Mouse (Mus musculus): Measurements from ENCODE around the gene E130114P18Rik. TPM values are rescaled to one million over a fixed set of nuclear protein-coding genes. Genes with fewer than 3 reads are reported as not detected.

The E130114P18Rik gene
- polyA plus RNA-seq, 1 experiment from 2014 or later = 11.6 TPM

GRCm38 (mm10) chr4:97597443-97597842, 180.4 kb downstream of the E130114P18Rik start:
- no peak for ATAC-seq
- H3K9ac ChIP-seq (ENCODE audit: low read depth, low read length) = no peak overlapping the region
- H3K27me3 ChIP-seq (ENCODE audit: control insufficient read depth, insufficient read depth, low read depth, low read length) = no peaks in the 10 kb centered on the region
- H3K27ac ChIP-seq (ENCODE audit: low read length) = no peak overlapping the region
- H3K36me3 ChIP-seq (ENCODE audit: control insufficient read depth, insufficient read depth, low read length) = no peaks in the 10 kb centered on the region
- H3K4me1 ChIP-seq (ENCODE audit: control insufficient read depth, insufficient read depth, low read length) = peaks cover 5% of the 10 kb centered on the region; the same call in 1 of the 2 replicates
- no peak overlapping the region for H3K4me3 ChIP-seq (ENCODE audit: low read depth, low read length)
- no peak overlapping the region for H3K4me2 ChIP-seq (ENCODE audit: low read length)
- whole genome bisulfite sequencing = 98% methylated on average over 1 of the region's 1 CpGs
- no peaks in the 10 kb centered on the region for H3K9me3 ChIP-seq (replicated peaks; ENCODE audit: control insufficient read depth, low read length, poor library complexity, severe bottlenecking)

- H3K27me3 ChIP-seq (ENCODE audit: control insufficient read depth, insufficient read depth, low read depth, low read length) = no peaks in the 10 kb centered on the region
- H3K27ac ChIP-seq (ENCODE audit: low read length) = no peak overlapping the region
- H3K4me3 ChIP-seq (ENCODE audit: low read depth, low read length) = no peak overlapping the region
- no peaks in the 10 kb centered on the region for H3K36me3 ChIP-seq (ENCODE audit: control insufficient read depth, insufficient read depth, low read length)
- H3K9me3 ChIP-seq (replicated peaks; ENCODE audit: control insufficient read depth, low read length, poor library complexity, severe bottlenecking) = no peaks in the 10 kb centered on the region
- WGBS = 92% methylated on average over 9 of the region's 9 CpGs
- peaks cover under 1% of the 10 kb centered on the region; the same call in 1 of the 2 replicates for H3K4me1 ChIP-seq (ENCODE audit: control insufficient read depth, insufficient read depth, low read length)
- H3K9ac ChIP-seq (ENCODE audit: low read depth, low read length) = no peak overlapping the region
- ATAC-seq = no peak
- H3K4me2 ChIP-seq (ENCODE audit: low read length) = no peak overlapping the region
Observed at GRCm38 (mm10) chr4:97596348-97596747, 181.5 kb downstream of the E130114P18Rik start.

GRCm38 (mm10) chr4:97593869-97594268, 184.0 kb downstream of the E130114P18Rik start:
- H3K36me3 ChIP-seq (ENCODE audit: control insufficient read depth, insufficient read depth, low read length) = no peaks in the 10 kb centered on the region
- H3K4me3 ChIP-seq (ENCODE audit: low read depth, low read length) = no peak overlapping the region
- H3K9me3 ChIP-seq (replicated peaks; ENCODE audit: control insufficient read depth, low read length, poor library complexity, severe bottlenecking) = no peaks in the 10 kb centered on the region
- H3K27ac ChIP-seq (ENCODE audit: low read length) = no peak overlapping the region
- no peaks in the 10 kb centered on the region for H3K27me3 ChIP-seq (ENCODE audit: control insufficient read depth, insufficient read depth, low read depth, low read length)
- no peak overlapping the region for H3K9ac ChIP-seq (ENCODE audit: low read depth, low read length)
- H3K4me1 ChIP-seq (ENCODE audit: control insufficient read depth, insufficient read depth, low read length) = no peaks in the 10 kb centered on the region
- no peak overlapping the region for H3K4me2 ChIP-seq (ENCODE audit: low read length)
- 84% methylated on average over 5 of the region's 5 CpGs for WGBS
- ATAC-seq = no peak

GRCm38 (mm10) chr4:97589790-97590189, 188.1 kb downstream of the E130114P18Rik start:
- Histone ChIP-seq H3K27ac (ENCODE audit: low read length) (no peak overlapping the region), H3K27me3 (ENCODE audit: control insufficient read depth, insufficient read depth, low read depth, low read length) (no peaks in the 10 kb centered on the region), H3K9ac (ENCODE audit: low read depth, low read length) (no peak overlapping the region), H3K36me3 (ENCODE audit: control insufficient read depth, insufficient read depth, low read length) (no peaks in the 10 kb centered on the region), H3K9me3 (replicated peaks; ENCODE audit: control insufficient read depth, low read length, poor library complexity, severe bottlenecking) (no peaks in the 10 kb centered on the region), H3K4me1 (ENCODE audit: control insufficient read depth, insufficient read depth, low read length) (no peaks in the 10 kb centered on the region), H3K4me2 (ENCODE audit: low read length) (no peak overlapping the region), H3K4me3 (ENCODE audit: low read depth, low read length) (no peak overlapping the region)
- 77% methylated on average over 1 of the region's 1 CpGs for WGBS
- no peak for ATAC-seq

GRCm38 (mm10) chr4:97587412-97588010, 190.4 kb downstream of the E130114P18Rik start:
- ATAC-seq = no peak
- 69% methylated on average over 9 of the region's 9 CpGs for WGBS
- H3K27me3 ChIP-seq (ENCODE audit: control insufficient read depth, insufficient read depth, low read depth, low read length) = no peaks in the 10 kb centered on the region

GRCm38 (mm10) chr4:97585170-97585569, 192.7 kb downstream of the E130114P18Rik start:
- ATAC-seq = no peak
- peaks cover 2% of the 10 kb centered on the region; the same call in 1 of the 2 replicates for H3K4me1 ChIP-seq (ENCODE audit: control insufficient read depth, insufficient read depth, low read length)
- H3K36me3 ChIP-seq (ENCODE audit: control insufficient read depth, insufficient read depth, low read length) = no peaks in the 10 kb centered on the region
- H3K9me3 ChIP-seq (replicated peaks; ENCODE audit: control insufficient read depth, low read length, poor library complexity, severe bottlenecking) = no peaks in the 10 kb centered on the region
- no peak overlapping the region for H3K4me3 ChIP-seq (ENCODE audit: low read depth, low read length)
- no peak overlapping the region; the same call in 1 of the 2 replicates for H3K4me2 ChIP-seq (ENCODE audit: low read length)
- 71% methylated on average over 7 of the region's 7 CpGs for WGBS
- no peaks in the 10 kb centered on the region for H3K27me3 ChIP-seq (ENCODE audit: control insufficient read depth, insufficient read depth, low read depth, low read length)
- no peak overlapping the region for H3K27ac ChIP-seq (ENCODE audit: low read length)
- no peak overlapping the region for H3K9ac ChIP-seq (ENCODE audit: low read depth, low read length)

More at GRCm38 (mm10) chr4:97587412-97588010, 190.4 kb downstream of the E130114P18Rik start:
- no peak overlapping the region for H3K27ac ChIP-seq (ENCODE audit: low read length)
- H3K4me2 ChIP-seq (ENCODE audit: low read length) = no peak overlapping the region
- H3K36me3 ChIP-seq (ENCODE audit: control insufficient read depth, insufficient read depth, low read length) = no peaks in the 10 kb centered on the region
- no peak overlapping the region for H3K4me3 ChIP-seq (ENCODE audit: low read depth, low read length)
- no peak overlapping the region for H3K9ac ChIP-seq (ENCODE audit: low read depth, low read length)
- H3K9me3 ChIP-seq (replicated peaks; ENCODE audit: control insufficient read depth, low read length, poor library complexity, severe bottlenecking) = no peaks in the 10 kb centered on the region
- H3K4me1 ChIP-seq (ENCODE audit: control insufficient read depth, insufficient read depth, low read length) = peaks cover 2% of the 10 kb centered on the region; the same call in 1 of the 2 replicates

- H3K9ac ChIP-seq (ENCODE audit: low read depth, low read length) = no peak overlapping the region
- WGBS = 31% methylated on average over 9 of the region's 9 CpGs
- no peak for ATAC-seq
Observed at GRCm38 (mm10) chr4:97584445-97585130, 193.3 kb downstream of the E130114P18Rik start.

GRCm38 (mm10) chr4:97582796-97583430, 195.0 kb downstream of the E130114P18Rik start:
- WGBS = 25% methylated on average over 15 of the region's 15 CpGs
- Histone ChIP-seq H3K36me3 (ENCODE audit: control insufficient read depth, insufficient read depth, low read length) (no peaks in the 10 kb centered on the region), H3K4me3 (ENCODE audit: low read depth, low read length) (peak overlapping the region; percentile 21), H3K4me2 (ENCODE audit: low read length) (peak overlapping the region; percentile 42), H3K4me1 (ENCODE audit: control insufficient read depth, insufficient read depth, low read length) (peaks cover 5% of the 10 kb centered on the region), H3K9me3 (replicated peaks; ENCODE audit: control insufficient read depth, low read length, poor library complexity, severe bottlenecking) (no peaks in the 10 kb centered on the region), H3K9ac (ENCODE audit: low read depth, low read length) (peak overlapping the region; percentile 39; the same call in 1 of the 2 replicates), H3K27me3 (ENCODE audit: control insufficient read depth, insufficient read depth, low read depth, low read length) (no peaks in the 10 kb centered on the region), H3K27ac (ENCODE audit: low read length) (peak overlapping the region; percentile 65)
- no peak for ATAC-seq

More at GRCm38 (mm10) chr4:97584445-97585130, 193.3 kb downstream of the E130114P18Rik start:
- Histone ChIP-seq H3K9me3 (replicated peaks; ENCODE audit: control insufficient read depth, low read length, poor library complexity, severe bottlenecking) (no peaks in the 10 kb centered on the region), H3K4me1 (ENCODE audit: control insufficient read depth, insufficient read depth, low read length) (peaks cover 2% of the 10 kb centered on the region; the same call in 1 of the 2 replicates), H3K36me3 (ENCODE audit: control insufficient read depth, insufficient read depth, low read length) (no peaks in the 10 kb centered on the region), H3K4me3 (ENCODE audit: low read depth, low read length) (peak overlapping the region; percentile 21), H3K4me2 (ENCODE audit: low read length) (peak overlapping the region; percentile 25), H3K27me3 (ENCODE audit: control insufficient read depth, insufficient read depth, low read depth, low read length) (no peaks in the 10 kb centered on the region), H3K27ac (ENCODE audit: low read length) (no peak overlapping the region)

GRCm38 (mm10) chr4:97582064-97582415, 195.8 kb downstream of the E130114P18Rik start:
- no peak; the same call in 1 of the 2 replicates for ATAC-seq
- Histone ChIP-seq H3K27ac (ENCODE audit: low read length) (peak overlapping the region; percentile 65), H3K27me3 (ENCODE audit: control insufficient read depth, insufficient read depth, low read depth, low read length) (no peaks in the 10 kb centered on the region), H3K4me2 (ENCODE audit: low read length) (peak overlapping the region; percentile 42), H3K4me1 (ENCODE audit: control insufficient read depth, insufficient read depth, low read length) (peaks cover 5% of the 10 kb centered on the region), H3K9ac (ENCODE audit: low read depth, low read length) (no peak overlapping the region), H3K9me3 (replicated peaks; ENCODE audit: control insufficient read depth, low read length, poor library complexity, severe bottlenecking) (no peaks in the 10 kb centered on the region), H3K4me3 (ENCODE audit: low read depth, low read length) (peak overlapping the region; percentile 21), H3K36me3 (ENCODE audit: control insufficient read depth, insufficient read depth, low read length) (no peaks in the 10 kb centered on the region)
- 62% methylated on average over 3 of the region's 3 CpGs for WGBS

Data from midbrain, embryonic 16.5 days (tissue).